Mouse (Mus musculus): ENCODE data around the gene Rnf19b. TPM values are rescaled to one million over a fixed set of nuclear protein-coding genes. Genes with fewer than 3 reads are reported as not detected.

The Rnf19b gene
- polyA plus RNA-seq, 1 experiment from 2014 or later: 9.1 TPM

GRCm38 (mm10) chr4:129120520-129121445 lies 62.7 kb downstream of the Rnf19b start:
- Histone ChIP-seq H3K9me3 (replicated peaks) (no peaks in the 10 kb centered on the region), H3K4me3 (peak overlapping the region; percentile 53), H3K4me1 (peaks cover 31% of the 10 kb centered on the region), H3K27ac (no peak overlapping the region), H3K36me3 (no peaks in the 10 kb centered on the region), H3K27me3 (ENCODE audit: low read depth, poor library complexity, severe bottlenecking) (peaks cover 82% of the 10 kb centered on the region)
- DNase-seq (ENCODE audit: low spot score): peak; percentile 88
- WGBS: 1% methylated on average over 59 of the region's 59 CpGs

GRCm38 (mm10) chr4:129121569-129122086 lies 63.6 kb downstream of the Rnf19b start, which contains the start of gene Hpca:
Gene Hpca (minus strand): TSS chr4:129122036.
- H3K4me1 ChIP-seq: peaks cover 37% of the 10 kb centered on the region
- no peaks in the 10 kb centered on the region for H3K36me3 ChIP-seq
- 2% methylated on average over 17 of the region's 17 CpGs for WGBS
- no peaks in the 10 kb centered on the region for H3K9me3 ChIP-seq (replicated peaks)
- no peak within 1 kb of the TSS for H3K27ac ChIP-seq
- H3K27me3 ChIP-seq (ENCODE audit: low read depth, poor library complexity, severe bottlenecking): peaks cover 91% of the 10 kb centered on the region
- H3K4me3 ChIP-seq: peak within 1 kb of the TSS; percentile 53
- no peak for DNase-seq (ENCODE audit: low spot score)

- H3K9me3 ChIP-seq (replicated peaks): no peaks in the 10 kb centered on the region
- H3K27me3 ChIP-seq (ENCODE audit: low read depth, poor library complexity, severe bottlenecking): peaks cover 89% of the 10 kb centered on the region
- no peak overlapping the region for H3K4me3 ChIP-seq
- peaks cover 37% of the 10 kb centered on the region for H3K4me1 ChIP-seq
- no peak overlapping the region for H3K27ac ChIP-seq
- H3K36me3 ChIP-seq: no peaks in the 10 kb centered on the region
- WGBS: 43% methylated on average over 9 of the region's 9 CpGs
- DNase-seq (ENCODE audit: low spot score): no peak
Observed at GRCm38 (mm10) chr4:129122107-129122506, 64.0 kb downstream of the Rnf19b start.

- Histone ChIP-seq H3K4me1 (peaks cover 37% of the 10 kb centered on the region), H3K27me3 (ENCODE audit: low read depth, poor library complexity, severe bottlenecking) (peaks cover 89% of the 10 kb centered on the region), H3K36me3 (no peaks in the 10 kb centered on the region), H3K27ac (no peak overlapping the region), H3K9me3 (replicated peaks) (no peaks in the 10 kb centered on the region), H3K4me3 (no peak overlapping the region)
- 36% methylated on average over 8 of the region's 8 CpGs for WGBS
- no peak for DNase-seq (ENCODE audit: low spot score)
Observed at GRCm38 (mm10) chr4:129122719-129123118, 64.6 kb downstream of the Rnf19b start.

GRCm38 (mm10) chr4:129124652-129125146 lies 66.6 kb downstream of the Rnf19b start:
- Histone ChIP-seq H3K27me3 (ENCODE audit: low read depth, poor library complexity, severe bottlenecking) (peaks cover 73% of the 10 kb centered on the region), H3K27ac (no peak overlapping the region), H3K9me3 (replicated peaks) (no peaks in the 10 kb centered on the region), H3K4me1 (peaks cover 50% of the 10 kb centered on the region), H3K4me3 (peak overlapping the region; percentile 15; the same call in 1 of the 2 replicates), H3K36me3 (no peaks in the 10 kb centered on the region)
- 5% methylated on average over 13 of the region's 13 CpGs for WGBS
- no peak for DNase-seq (ENCODE audit: low spot score)

- Histone ChIP-seq H3K4me3 (peak overlapping the region; percentile 31), H3K27me3 (ENCODE audit: low read depth, poor library complexity, severe bottlenecking) (peaks cover 61% of the 10 kb centered on the region), H3K36me3 (no peaks in the 10 kb centered on the region), H3K9me3 (replicated peaks) (no peaks in the 10 kb centered on the region), H3K27ac (no peak overlapping the region), H3K4me1 (peaks cover 55% of the 10 kb centered on the region)
- 19% methylated on average over 19 of the region's 19 CpGs for WGBS
- no peak for DNase-seq (ENCODE audit: low spot score)
Observed at GRCm38 (mm10) chr4:129125736-129126451, 67.8 kb downstream of the Rnf19b start.

- 69% methylated on average over 13 of the region's 13 CpGs for WGBS
- Histone ChIP-seq H3K27me3 (ENCODE audit: low read depth, poor library complexity, severe bottlenecking) (peaks cover 38% of the 10 kb centered on the region), H3K4me1 (peaks cover 51% of the 10 kb centered on the region)
Observed at GRCm38 (mm10) chr4:129128582-129129338, 70.7 kb downstream of the Rnf19b start.

GRCm38 (mm10) chr4:129129387-129129786 lies 71.3 kb downstream of the Rnf19b start:
- Histone ChIP-seq H3K9me3 (replicated peaks) (no peaks in the 10 kb centered on the region), H3K36me3 (no peaks in the 10 kb centered on the region), H3K4me3 (no peak overlapping the region), H3K27me3 (ENCODE audit: low read depth, poor library complexity, severe bottlenecking) (peaks cover 32% of the 10 kb centered on the region), H3K4me1 (peaks cover 51% of the 10 kb centered on the region), H3K27ac (no peak overlapping the region)
- 41% methylated on average over 9 of the region's 9 CpGs for WGBS
- no peak for DNase-seq (ENCODE audit: low spot score)

More at GRCm38 (mm10) chr4:129128582-129129338, 70.7 kb downstream of the Rnf19b start:
- H3K9me3 ChIP-seq (replicated peaks): no peaks in the 10 kb centered on the region
- no peak for DNase-seq (ENCODE audit: low spot score)
- H3K4me3 ChIP-seq: no peak overlapping the region
- H3K36me3 ChIP-seq: no peaks in the 10 kb centered on the region
- no peak overlapping the region for H3K27ac ChIP-seq

GRCm38 (mm10) chr4:129130149-129130548 lies 72.1 kb downstream of the Rnf19b start:
- Histone ChIP-seq H3K27me3 (ENCODE audit: low read depth, poor library complexity, severe bottlenecking) (peaks cover 26% of the 10 kb centered on the region), H3K4me3 (peak overlapping the region; percentile 49), H3K36me3 (no peaks in the 10 kb centered on the region), H3K4me1 (peaks cover 51% of the 10 kb centered on the region), H3K9me3 (replicated peaks) (no peaks in the 10 kb centered on the region), H3K27ac (peak overlapping the region; percentile 86)
- DNase-seq (ENCODE audit: low spot score): peak; percentile 86
- 2% methylated on average over 8 of the region's 8 CpGs for WGBS

GRCm38 (mm10) chr4:129130755-129131303 lies 72.8 kb downstream of the Rnf19b start:
- Histone ChIP-seq H3K27ac (peak overlapping the region; percentile 86), H3K4me1 (peaks cover 50% of the 10 kb centered on the region)

GRCm38 (mm10) chr4:129134799-129135585 lies 76.9 kb downstream of the Rnf19b start:
- H3K4me1 ChIP-seq: peaks cover 43% of the 10 kb centered on the region
- H3K36me3 ChIP-seq: no peaks in the 10 kb centered on the region
- peak overlapping the region; percentile 70 for H3K27ac ChIP-seq
- 9% methylated on average over 15 of the region's 15 CpGs for WGBS
- DNase-seq (ENCODE audit: low spot score): peak; percentile 94
- H3K27me3 ChIP-seq (ENCODE audit: low read depth, poor library complexity, severe bottlenecking): peaks cover 54% of the 10 kb centered on the region
- no peaks in the 10 kb centered on the region for H3K9me3 ChIP-seq (replicated peaks)
- peak overlapping the region; percentile 24 for H3K4me3 ChIP-seq

More at GRCm38 (mm10) chr4:129130755-129131303, 72.8 kb downstream of the Rnf19b start:
- WGBS: 2% methylated on average over 17 of the region's 17 CpGs
- Histone ChIP-seq H3K36me3 (no peaks in the 10 kb centered on the region), H3K9me3 (replicated peaks) (no peaks in the 10 kb centered on the region), H3K27me3 (ENCODE audit: low read depth, poor library complexity, severe bottlenecking) (peaks cover 26% of the 10 kb centered on the region), H3K4me3 (peak overlapping the region; percentile 49)
- peak; percentile 70 for DNase-seq (ENCODE audit: low spot score)
